Comparison of ENCODE assay signal across 22 mouse cellular contexts in the genomic region with DNA sequence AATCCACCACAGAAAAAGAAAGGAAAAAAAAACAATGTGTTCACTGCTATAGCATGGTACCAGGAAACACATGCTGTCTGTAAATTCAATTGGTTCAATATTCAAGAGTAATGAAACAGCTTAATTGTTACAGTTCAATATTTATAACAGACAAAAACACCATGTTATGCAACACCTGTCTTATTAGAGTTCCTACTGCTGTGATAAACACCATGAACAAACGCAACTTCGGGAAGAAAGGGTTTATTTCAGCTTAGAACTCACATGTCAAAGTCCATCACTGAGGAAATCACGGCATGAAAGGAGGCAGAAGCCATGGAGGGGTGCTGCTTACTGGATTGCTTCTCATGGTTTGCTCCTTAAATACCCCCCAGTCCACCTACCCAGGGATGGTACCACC. TPM values are rescaled to one million over a fixed set of nuclear protein-coding genes. Genes with fewer than 3 reads are reported as not detected.
DNase-seq lines count a peak whose midpoint lies in the region; ATAC-seq and TF ChIP-seq lines count a peak whose summit lies in the region.
"Had no signal": no experiment of that assay in that cellular context is flagged by ENCODE, and none has a peak within 500 bp of the region (broad histone marks: within the 10 kb centered on the region; RNA-seq: fewer than 3 reads in every experiment).

No protein-coding gene starts in this region.

- H3K79me2 ChIP-seq in liver, adult 2 months (ENCODE audit: control insufficient read depth, insufficient read depth, low read length) = peaks cover 45% of the 10 kb centered on the region

- H3K4me1 ChIP-seq in liver, adult 2 months (ENCODE audit: control insufficient read depth, insufficient read depth, low read length) = peaks cover 31% of the 10 kb centered on the region
- peaks cover 22% of the 10 kb centered on the region for H3K4me1 ChIP-seq in intestine, embryonic 16.5 days (ENCODE audit: control insufficient read depth, insufficient read depth, low read length)

- no peak for TF ChIP-seq CTCF in liver, adult 2 months (IDR thresholded peaks at IDR 0.05; ENCODE audit: low read depth, low read length)

- no peak for TF ChIP-seq POLR2A in liver, adult 2 months (IDR thresholded peaks at IDR 0.05; ENCODE audit: extremely low read depth, insufficient read depth, low read length)

- peak; percentile 82 for DNase-seq in liver, adult 2 months (ENCODE audit: extremely low read depth, low read depth, low spot score)
- DNase-seq in liver = no peak
- no peak for DNase-seq in spleen, adult 12 weeks (ENCODE audit: low spot score)
- no peak for DNase-seq in kidney, adult 8-10 months
- DNase-seq: adrenal gland, adult 2 months; adrenal gland, postnatal 10 days; adrenal gland, postnatal 25 days; cerebellum, adult 11 months; cerebellum, adult 18-20 months; cerebellum, adult 8-10 months; cerebellum, adult 9-11 months; cerebellum, postnatal 14 days; cerebellum, postnatal 36 days; embryo, embryonic 11 days had no signal

- H3K9ac ChIP-seq in liver, adult 2 months (ENCODE audit: low read depth, low read length) = no peak overlapping the region
- no peak overlapping the region for H3K9ac ChIP-seq in intestine, embryonic 16.5 days (ENCODE audit: low read depth, low read length)
- H3K9ac ChIP-seq: embryonic facial prominence, embryonic 13.5 days; embryonic facial prominence, embryonic 15.5 days; forebrain, embryonic 12.5 days had no signal

- no peak overlapping the region for H3K4me2 ChIP-seq in intestine, embryonic 16.5 days (ENCODE audit: low read depth, low read length)
- H3K4me2 ChIP-seq: embryonic facial prominence, embryonic 13.5 days; embryonic facial prominence, embryonic 15.5 days; forebrain, embryonic 12.5 days had no signal

- no peaks in the 10 kb centered on the region for H3K36me3 ChIP-seq in liver, adult 2 months (ENCODE audit: control insufficient read depth, insufficient read depth, low read length)
- H3K36me3 ChIP-seq in intestine, embryonic 16.5 days (ENCODE audit: control insufficient read depth, insufficient read depth, low read length) = no peaks in the 10 kb centered on the region
- H3K36me3 ChIP-seq: embryonic facial prominence, embryonic 13.5 days; embryonic facial prominence, embryonic 15.5 days; forebrain, embryonic 10.5 days; forebrain, embryonic 12.5 days had no signal

- peak overlapping the region; percentile 55 for H3K27ac ChIP-seq in liver, adult 2 months (replicated peaks; ENCODE audit: insufficient read depth, low read depth, low read length)
- H3K27ac ChIP-seq in intestine, embryonic 16.5 days (ENCODE audit: low read length) = no peak overlapping the region
- H3K27ac ChIP-seq: embryonic facial prominence, embryonic 13.5 days; embryonic facial prominence, embryonic 15.5 days; forebrain, embryonic 10.5 days; forebrain, embryonic 12.5 days had no signal

- no peaks in the 10 kb centered on the region for H3K9me3 ChIP-seq in intestine, embryonic 16.5 days (ENCODE audit: control insufficient read depth, low read length)
- H3K9me3 ChIP-seq: embryonic facial prominence, embryonic 13.5 days; embryonic facial prominence, embryonic 15.5 days; forebrain, embryonic 10.5 days; forebrain, embryonic 12.5 days had no signal

- H3K4me3 ChIP-seq in liver, adult 2 months (ENCODE audit: insufficient read depth, low read depth, low read length) = no peak overlapping the region
- H3K4me3 ChIP-seq in intestine, embryonic 16.5 days (ENCODE audit: low read length) = no peak overlapping the region
- H3K4me3 ChIP-seq: embryonic facial prominence, embryonic 13.5 days; embryonic facial prominence, embryonic 15.5 days; erythroblast, embryonic 14.5 days; forebrain, embryonic 10.5 days; forebrain, embryonic 12.5 days had no signal

- no peaks in the 10 kb centered on the region for H3K27me3 ChIP-seq in liver, adult 2 months (ENCODE audit: control insufficient read depth, insufficient read depth, low read length)
- H3K27me3 ChIP-seq in intestine, embryonic 16.5 days (replicated peaks; ENCODE audit: control insufficient read depth, insufficient read depth, low read length) = no peaks in the 10 kb centered on the region
- H3K27me3 ChIP-seq: embryonic facial prominence, embryonic 13.5 days; embryonic facial prominence, embryonic 15.5 days; forebrain, embryonic 12.5 days had no signal

- WGBS in liver, adult 2 months = 21% methylated on average over 3 of the region's 3 CpGs
- WGBS in intestine, embryonic 16.5 days = 49% methylated on average over 3 of the region's 3 CpGs

- ATAC-seq in intestine, embryonic 16.5 days = peak; percentile 28
- ATAC-seq: forebrain, embryonic 14.5 days; forebrain, embryonic 16.5 days had no signal

RNA-seq across cellular contexts. Expression of gene Ppp2r5e, which starts 56.8 kb away (rescaled TPM):
- 19.2 and 21.3 TPM in 2 replicates for total RNA-seq in liver, adult 2 months (2014; rRNA removed)
- polyA plus RNA-seq in liver, adult 2 months (2012; rRNA removed) = 8.2 and 11.4 TPM in 2 replicates
- 6.3 and 7.4 TPM in 2 replicates for polyA plus RNA-seq in intestine, embryonic 16.5 days (2015; fragmentation: Nextera tagmentation; extraction: Ambion mirVana)
